Mouse (Mus musculus) embryonic facial prominence, embryonic 13.5 days (tissue): ENCODE results near the gene Lhfpl5. TPM values are rescaled to one million over a fixed set of nuclear protein-coding genes. Genes with fewer than 3 reads are reported as not detected.

Experiments
- ATAC-seq: fragments of 200-750 bp; cut with Nextera tagmentation; 2 replicates; pipeline ENCODE4 v1.8.0; 2017; ENCODE audit warnings: low read depth; ENCODE audit not compliant: insufficient number of reproducible peaks, insufficient read depth, low FRiP score, low TSS enrichment
- H3K27ac ChIP-seq: fragments of 300-500 bp; sonication (generic); 2 replicates; pipeline ENCODE4 v1.5.1; 2015; ENCODE audit warnings: moderate library complexity, mild to moderate bottlenecking, inconsistent platforms
- H3K27me3 ChIP-seq: fragments of 300-500 bp; sonication (generic); 2 replicates; pipeline ENCODE4 v1.6.1; 2015; ENCODE audit warnings: mild to moderate bottlenecking, inconsistent platforms
- H3K36me3 ChIP-seq: fragments of 300-500 bp; sonication (generic); 2 replicates; pipeline ENCODE4 v1.6.1; 2015; ENCODE audit warnings: mild to moderate bottlenecking, inconsistent platforms
- H3K4me1 ChIP-seq: fragments of 300-500 bp; sonication (generic); 2 replicates; pipeline ENCODE4 v1.6.1; 2015; ENCODE audit warnings: inconsistent platforms
- H3K4me2 ChIP-seq: fragments of 300-500 bp; sonication (generic); 2 replicates; pipeline ENCODE4 v1.6.1; 2015; ENCODE audit warnings: moderate library complexity, mild to moderate bottlenecking, inconsistent platforms
- H3K4me3 ChIP-seq: fragments of 300-500 bp; sonication (generic); 2 replicates; pipeline ENCODE4 v1.5.1; 2015; ENCODE audit warnings: mild to moderate bottlenecking, inconsistent platforms
- H3K9ac ChIP-seq: fragments of 300-500 bp; sonication (generic); 2 replicates; pipeline ENCODE4 v1.6.1; 2015; ENCODE audit warnings: mild to moderate bottlenecking, inconsistent platforms
- H3K9me3 ChIP-seq: fragments of 300-500 bp; sonication (generic); 2 replicates; pipeline ENCODE4 v1.6.1; 2016; ENCODE audit warnings: inconsistent platforms
- WGBS: fragments of 180-500 bp; shearing (Covaris S2); methylation state at CpG from one replicate; pipeline ENCODE4 v1.1.7; 2015; ENCODE audit warnings: mixed read lengths; 5-methylcytosine and 5-hydroxymethylcytosine counted together
- polyA plus RNA-seq: library from polyadenylated mRNA; unstranded; fragments of >200 nt; fragmentation: Nextera tagmentation; extraction: Ambion mirVana; gene quantifications from 2 replicates; pipeline ENCODE4 v1.2.1, GENCODE M21; 2015

The Lhfpl5 gene
- 0.50 and 0.76 TPM in 2 replicates for polyA plus RNA-seq

DNA sequence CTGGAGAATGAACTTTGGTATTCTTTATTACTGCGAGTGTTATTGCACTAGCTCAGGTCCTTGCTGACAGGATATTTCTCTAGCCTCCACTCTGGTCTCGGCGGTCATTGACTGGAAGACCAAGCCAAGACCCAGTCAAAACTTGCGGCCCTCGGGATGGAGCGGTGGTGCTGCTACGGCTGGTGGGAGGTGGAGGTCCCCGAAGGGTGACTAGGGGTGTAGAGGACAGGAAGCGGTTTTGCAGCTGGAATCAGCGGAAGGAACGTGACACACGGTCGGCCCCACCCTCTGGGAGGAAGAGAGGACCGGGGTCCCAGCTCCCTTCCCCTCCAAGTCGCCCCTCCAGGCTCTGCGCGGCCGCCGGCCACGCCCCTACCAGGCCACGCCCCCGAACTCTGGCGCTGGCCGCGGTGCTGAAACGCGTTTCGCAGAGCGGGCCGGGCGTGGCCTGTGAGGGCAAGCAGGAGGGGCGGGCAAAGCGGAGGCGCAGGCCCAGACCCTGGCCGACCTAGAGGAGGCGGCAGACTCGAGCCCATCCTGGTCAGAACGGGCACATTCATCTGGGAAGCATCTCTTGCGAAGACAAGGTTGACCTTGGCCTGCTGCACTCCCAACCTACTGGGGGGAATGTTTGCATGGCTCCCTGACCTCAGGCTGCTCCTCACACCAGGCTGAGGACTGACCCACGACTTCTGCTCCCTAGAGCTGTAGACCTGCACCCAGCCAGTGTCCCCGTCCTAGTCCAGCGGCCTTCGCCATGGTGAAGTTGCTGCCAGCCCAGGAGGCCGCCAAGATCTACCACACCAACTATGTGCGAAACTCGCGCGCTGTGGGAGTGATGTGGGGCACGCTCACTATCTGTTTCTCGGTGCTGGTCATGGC is at the start of gene Lhfpl5:
Gene Lhfpl5 (plus strand): TSS at position 398 of the 882 bp plus-strand sequence.
- peak; percentile 50; the same call in 1 of the 2 replicates for ATAC-seq
- no peaks in the 10 kb centered on the region for H3K9me3 ChIP-seq
- H3K4me2 ChIP-seq: peak within 1 kb of the TSS; percentile 57
- no peak within 1 kb of the TSS for H3K27ac ChIP-seq
- no peak within 1 kb of the TSS for H3K9ac ChIP-seq
- H3K4me1 ChIP-seq: peaks cover 9% of the 10 kb centered on the region
- H3K36me3 ChIP-seq: no peaks in the 10 kb centered on the region
- peaks cover 6% of the 10 kb centered on the region for H3K27me3 ChIP-seq
- 15% methylated on average over 50 of the region's 50 CpGs for WGBS
- peak within 1 kb of the TSS; percentile 27 for H3K4me3 ChIP-seq

DNA sequence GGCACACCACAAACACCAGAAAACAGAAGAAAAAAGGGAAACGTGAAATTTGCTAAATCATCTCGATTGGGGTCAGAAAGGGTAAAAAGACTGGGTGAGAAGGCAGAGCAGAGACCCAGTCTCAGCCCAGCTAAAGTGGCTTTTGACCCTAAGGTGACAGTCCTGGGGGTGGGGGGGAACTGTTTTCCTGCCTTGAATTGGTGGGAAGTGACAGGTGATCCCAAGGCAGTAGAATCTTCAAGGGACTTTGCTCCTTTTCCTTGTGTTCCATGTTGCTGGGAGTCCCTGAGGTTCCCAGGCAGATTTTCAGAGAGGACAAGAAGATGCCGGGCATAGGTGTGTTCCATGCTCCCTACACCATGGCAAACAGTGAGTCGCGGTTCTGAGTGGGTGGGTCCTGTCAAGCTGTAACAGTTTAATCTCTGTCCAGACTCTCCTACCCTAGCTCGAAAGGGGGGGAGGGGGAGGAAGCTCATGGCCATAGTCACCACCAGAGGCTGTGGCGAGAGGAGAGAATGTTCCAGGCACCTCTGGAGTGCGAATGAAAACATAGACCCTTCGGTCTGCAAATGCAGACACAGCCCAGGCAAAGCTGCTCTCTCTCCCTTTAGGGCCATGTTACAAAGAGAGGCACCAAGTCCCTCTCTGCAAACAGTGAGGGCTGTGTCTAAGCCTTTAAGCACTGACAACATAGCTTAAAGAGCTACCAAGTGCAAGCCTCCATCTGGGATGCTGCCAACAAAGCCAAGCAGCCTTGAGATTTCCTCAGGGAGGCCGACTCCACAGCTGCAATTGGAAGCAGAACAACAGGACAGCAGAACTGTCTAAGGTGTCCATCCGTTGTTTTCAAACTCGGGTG is 48.0 kb upstream of the Lhfpl5 start:
- ATAC-seq: no peak

DNA sequence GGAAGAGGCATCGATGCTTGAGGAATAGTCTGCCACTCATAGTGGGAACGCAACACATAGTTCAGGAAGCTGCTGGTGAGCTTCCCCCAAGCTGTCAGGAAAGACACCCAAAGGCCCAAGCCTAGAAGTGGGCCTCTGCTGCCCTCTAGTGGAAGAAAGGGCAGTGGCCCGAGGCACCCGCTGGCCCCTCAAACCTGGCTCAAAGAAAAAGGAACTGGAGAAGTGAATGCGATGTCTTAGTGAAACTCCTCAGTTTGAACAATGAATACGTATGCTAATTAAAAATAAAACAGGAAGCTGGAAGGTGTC is 47.4 kb upstream of the Lhfpl5 start:
- no peaks in the 10 kb centered on the region for H3K9me3 ChIP-seq
- no peak for ATAC-seq
- peak overlapping the region; percentile 51 for H3K4me2 ChIP-seq
- peak overlapping the region; percentile 51; the same call in 1 of the 2 replicates for H3K9ac ChIP-seq
- H3K36me3 ChIP-seq: no peaks in the 10 kb centered on the region
- H3K27me3 ChIP-seq: no peaks in the 10 kb centered on the region
- H3K27ac ChIP-seq: no peak overlapping the region
- H3K4me3 ChIP-seq: peak overlapping the region; percentile 20; the same call in 1 of the 2 replicates
- peaks cover 28% of the 10 kb centered on the region for H3K4me1 ChIP-seq
- 2% methylated on average over 6 of the region's 6 CpGs for WGBS

More for the DNA sequence above, 48.0 kb upstream of the Lhfpl5 start:
- H3K9ac ChIP-seq: peak overlapping the region; percentile 51; the same call in 1 of the 2 replicates
- peak overlapping the region; percentile 20; the same call in 1 of the 2 replicates for H3K4me3 ChIP-seq
- H3K27ac ChIP-seq: no peak overlapping the region
- 44% methylated on average over 12 of the region's 12 CpGs for WGBS
- H3K27me3 ChIP-seq: no peaks in the 10 kb centered on the region
- H3K36me3 ChIP-seq: no peaks in the 10 kb centered on the region
- H3K4me2 ChIP-seq: peak overlapping the region; percentile 51
- peaks cover 31% of the 10 kb centered on the region for H3K4me1 ChIP-seq
- no peaks in the 10 kb centered on the region for H3K9me3 ChIP-seq

DNA sequence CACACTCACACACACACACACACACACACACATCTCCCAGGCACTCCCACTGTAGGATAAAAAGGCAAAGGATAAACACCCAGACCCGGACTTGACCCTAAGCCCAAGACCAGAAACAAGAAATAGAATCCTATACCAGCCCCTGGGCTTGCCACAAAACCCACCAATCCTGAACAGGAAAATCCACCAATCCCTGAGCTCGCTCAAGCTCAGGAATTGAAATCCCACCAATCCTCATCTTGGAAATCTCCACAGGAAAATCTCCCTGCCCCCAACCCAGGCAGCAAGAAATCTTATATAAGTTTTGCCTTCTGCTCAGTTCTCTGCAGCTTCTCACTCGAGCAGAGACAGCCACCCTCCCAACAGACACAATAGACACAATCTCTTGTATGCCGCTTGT is 46.3 kb upstream of the Lhfpl5 start:
- Histone ChIP-seq H3K27me3 (no peaks in the 10 kb centered on the region), H3K36me3 (no peaks in the 10 kb centered on the region), H3K4me3 (no peak overlapping the region), H3K4me1 (peaks cover 19% of the 10 kb centered on the region), H3K9me3 (no peaks in the 10 kb centered on the region), H3K27ac (no peak overlapping the region), H3K9ac (no peak overlapping the region), H3K4me2 (no peak overlapping the region)
- WGBS: 64% methylated on average over 4 of the region's 4 CpGs
- no peak for ATAC-seq

DNA sequence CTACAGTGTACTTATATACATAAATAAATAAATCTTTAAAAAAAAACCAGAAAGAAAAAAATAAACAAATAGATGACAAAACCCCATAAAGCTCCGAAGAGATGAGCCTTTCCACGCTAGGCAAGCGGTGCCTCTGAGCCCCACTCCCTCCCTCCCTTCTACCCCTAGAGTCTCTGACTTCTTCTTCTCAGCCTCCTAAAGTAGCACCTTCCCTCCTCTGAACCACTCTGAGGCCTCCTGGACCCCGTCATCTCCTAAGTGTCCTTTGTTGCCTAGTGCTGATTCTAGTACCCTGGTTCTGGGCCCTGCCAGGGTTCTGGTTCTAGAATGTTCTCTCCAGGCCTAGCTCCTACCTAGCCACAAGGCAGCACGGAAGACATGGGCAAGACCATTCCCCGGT is 44.9 kb upstream of the Lhfpl5 start, which contains the start of gene Armc12:
Gene Armc12 (plus strand): TSS at position 301 of the 400 bp plus-strand sequence.
- H3K4me2 ChIP-seq: peak within 1 kb of the TSS; percentile 34
- WGBS: 81% methylated on average over 6 of the region's 6 CpGs
- H3K36me3 ChIP-seq: no peaks in the 10 kb centered on the region
- H3K9me3 ChIP-seq: no peaks in the 10 kb centered on the region
- H3K4me3 ChIP-seq: no peak within 1 kb of the TSS
- peaks cover 16% of the 10 kb centered on the region for H3K4me1 ChIP-seq
- H3K27ac ChIP-seq: no peak within 1 kb of the TSS; the same call in 1 of the 2 replicates
- no peak for ATAC-seq
- no peaks in the 10 kb centered on the region for H3K27me3 ChIP-seq
- peak within 1 kb of the TSS; percentile 36; the same call in 1 of the 2 replicates for H3K9ac ChIP-seq

DNA sequence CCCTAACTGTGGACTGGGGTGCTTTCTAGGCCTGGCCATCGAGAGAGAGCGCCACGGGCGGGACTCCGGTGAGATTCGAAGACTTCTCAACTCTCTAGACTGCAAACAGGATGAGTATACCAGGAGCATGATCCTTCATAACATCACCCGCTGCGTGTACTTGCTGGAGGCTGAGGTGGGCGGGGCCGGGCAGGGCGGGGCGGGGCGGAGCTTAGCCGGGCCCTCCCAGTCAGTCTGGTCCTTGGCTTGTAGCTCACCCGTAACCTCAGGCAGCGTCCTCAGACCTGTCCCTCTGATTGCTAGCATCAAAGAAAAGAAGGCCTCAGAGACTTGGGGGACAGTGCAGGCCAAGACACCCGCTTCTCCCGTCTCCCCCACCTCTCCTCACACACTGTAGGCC is 43.5 kb upstream of the Lhfpl5 start:
- no peak overlapping the region for H3K4me3 ChIP-seq
- no peaks in the 10 kb centered on the region for H3K9me3 ChIP-seq
- no peaks in the 10 kb centered on the region for H3K27me3 ChIP-seq
- H3K4me2 ChIP-seq: peak overlapping the region; percentile 34
- WGBS: 12% methylated on average over 18 of the region's 18 CpGs
- H3K9ac ChIP-seq: peak overlapping the region; percentile 36
- no peak overlapping the region for H3K27ac ChIP-seq
- H3K36me3 ChIP-seq: no peaks in the 10 kb centered on the region
- peaks cover 16% of the 10 kb centered on the region for H3K4me1 ChIP-seq
- no peak for ATAC-seq

DNA sequence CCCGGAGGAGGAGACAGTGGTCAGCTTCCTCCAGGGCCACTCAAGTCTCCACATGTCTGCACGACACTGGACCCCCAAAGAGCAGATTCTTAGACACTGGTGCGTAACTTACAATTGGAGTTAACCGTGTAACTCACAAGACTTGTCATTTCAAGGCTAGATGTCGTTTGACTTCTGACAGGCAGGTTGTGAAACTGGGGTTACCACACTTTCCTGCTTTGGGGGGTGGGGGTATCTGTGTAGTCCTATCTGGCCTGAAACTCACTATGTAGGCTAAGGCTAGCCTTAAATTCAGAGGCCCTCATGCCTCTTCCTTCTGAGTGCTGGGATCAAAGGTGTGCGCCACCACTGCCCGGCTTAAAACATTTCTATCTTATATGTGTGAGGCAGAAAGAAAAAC is 42.9 kb upstream of the Lhfpl5 start:
- Histone ChIP-seq H3K9me3 (0 out of 2 replicates have a peak, but pooled peaks cover 3% of the 10 kb centered on the region), H3K27me3 (0 out of 2 replicates have a peak, but pooled peaks cover 3% of the 10 kb centered on the region), H3K27ac (no peak overlapping the region), H3K9ac (no peak overlapping the region), H3K4me3 (no peak overlapping the region), H3K4me1 (peaks cover 11% of the 10 kb centered on the region), H3K36me3 (no peaks in the 10 kb centered on the region), H3K4me2 (no peak overlapping the region)
- WGBS: 84% methylated on average over 7 of the region's 7 CpGs
- ATAC-seq: no peak

DNA sequence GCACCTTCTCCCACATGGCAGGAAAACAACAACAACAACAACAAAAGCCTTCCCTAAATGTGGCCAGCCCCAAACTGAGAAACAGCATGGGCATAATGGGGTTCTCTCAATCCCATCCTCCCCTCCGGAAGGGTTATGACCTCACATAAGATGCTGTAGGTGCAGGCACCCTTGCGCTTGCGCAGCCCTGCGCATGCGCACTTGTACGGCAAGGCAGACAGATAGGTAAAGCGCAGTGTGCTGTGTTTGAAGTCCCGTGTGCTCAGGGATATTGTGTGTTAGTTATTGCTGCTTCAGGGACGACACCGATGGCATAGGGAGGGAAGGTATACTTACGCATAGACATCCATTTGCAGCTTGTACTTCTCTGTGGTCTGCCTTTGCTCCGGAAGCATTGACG is 42.1 kb upstream of the Lhfpl5 start:
- no peak for ATAC-seq
- Histone ChIP-seq H3K4me1 (peaks cover 7% of the 10 kb centered on the region), H3K9ac (no peak overlapping the region), H3K9me3 (0 out of 2 replicates have a peak, but pooled peaks cover 4% of the 10 kb centered on the region), H3K27ac (no peak overlapping the region), H3K36me3 (no peaks in the 10 kb centered on the region), H3K4me3 (no peak overlapping the region), H3K27me3 (0 out of 2 replicates have a peak, but pooled peaks cover 5% of the 10 kb centered on the region), H3K4me2 (no peak overlapping the region)
- WGBS: 90% methylated on average over 13 of the region's 13 CpGs

DNA sequence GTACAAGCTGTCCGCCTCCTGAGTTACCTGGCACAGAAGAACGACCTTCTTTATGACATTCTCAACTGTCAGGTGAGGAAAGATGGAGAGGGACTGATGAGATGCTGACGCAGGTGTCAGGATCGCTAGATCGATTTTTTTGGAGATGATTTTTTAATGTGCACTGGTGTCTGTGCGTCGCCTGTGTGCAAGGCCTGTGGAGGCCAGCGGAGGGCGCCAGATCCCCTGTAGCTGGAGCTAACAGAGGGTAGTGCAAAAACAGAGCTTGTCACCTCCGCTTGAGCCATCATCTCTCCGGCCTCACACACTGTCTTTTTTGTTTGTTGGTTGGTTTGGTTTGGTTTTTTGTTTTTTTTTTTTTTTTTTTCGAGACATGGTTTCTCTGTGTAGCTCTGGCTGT is 37.6 kb upstream of the Lhfpl5 start:
- ATAC-seq: no peak
- Histone ChIP-seq H3K27ac (no peak overlapping the region), H3K27me3 (0 out of 2 replicates have a peak, but pooled peaks cover 5% of the 10 kb centered on the region), H3K4me2 (no peak overlapping the region), H3K9me3 (peaks cover 26% of the 10 kb centered on the region), H3K4me1 (no peaks in the 10 kb centered on the region), H3K9ac (no peak overlapping the region), H3K36me3 (no peaks in the 10 kb centered on the region), H3K4me3 (no peak overlapping the region)
- WGBS: 49% methylated on average over 12 of the region's 12 CpGs

DNA sequence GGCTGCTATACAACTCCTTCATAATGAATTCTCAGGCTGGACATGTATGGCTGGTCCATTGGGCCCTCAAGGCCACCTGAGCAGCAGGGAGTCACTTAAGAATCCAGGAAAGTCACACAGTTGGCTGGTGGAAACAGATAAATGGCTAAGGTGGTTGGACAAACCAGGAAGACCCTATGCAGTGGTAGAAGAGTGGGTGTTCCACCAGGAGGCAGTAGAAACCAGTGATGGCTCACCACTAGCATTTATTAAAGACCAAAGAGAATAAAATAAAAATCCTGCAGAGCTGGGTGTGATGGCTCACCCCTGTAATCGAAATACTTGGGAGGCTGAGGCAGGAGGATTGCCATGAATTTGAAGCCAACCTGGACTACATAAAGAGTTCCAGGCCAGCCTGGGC is 28.5 kb upstream of the Lhfpl5 start:
- 96% methylated on average over 1 of the region's 1 CpGs for WGBS
- no peaks in the 10 kb centered on the region; the same call in 1 of the 2 replicates for H3K27me3 ChIP-seq
- no peak for ATAC-seq

DNA sequence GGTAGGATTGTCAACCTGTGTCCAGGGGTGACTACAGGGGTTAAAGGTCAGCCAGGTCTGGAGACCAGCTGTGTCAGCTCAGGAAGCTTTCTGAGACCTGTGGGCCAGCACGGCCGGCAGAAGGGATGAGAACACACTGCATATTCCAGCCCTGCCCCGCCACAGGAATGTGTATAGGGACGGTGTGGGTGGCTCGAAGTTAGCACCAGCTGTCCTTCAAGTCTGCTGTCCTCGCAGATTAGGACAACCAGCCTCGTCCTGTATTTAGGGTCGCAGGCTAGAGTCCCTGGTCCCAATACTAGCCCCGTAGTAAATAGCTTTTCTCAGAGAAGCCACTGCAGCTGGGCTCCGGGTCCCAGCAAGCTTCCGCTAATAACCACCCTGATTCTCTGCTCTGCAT is 26.9 kb upstream of the Lhfpl5 start:
- H3K9ac ChIP-seq: no peak overlapping the region
- no peak for ATAC-seq
- WGBS: 56% methylated on average over 11 of the region's 11 CpGs

More for the DNA sequence above, 28.5 kb upstream of the Lhfpl5 start:
- H3K36me3 ChIP-seq: no peaks in the 10 kb centered on the region
- H3K9ac ChIP-seq: no peak overlapping the region
- H3K4me1 ChIP-seq: no peaks in the 10 kb centered on the region
- peaks cover under 1% of the 10 kb centered on the region; the same call in 1 of the 2 replicates for H3K9me3 ChIP-seq
- no peak overlapping the region for H3K4me3 ChIP-seq
- H3K27ac ChIP-seq: no peak overlapping the region
- H3K4me2 ChIP-seq: no peak overlapping the region

More for the DNA sequence above, 26.9 kb upstream of the Lhfpl5 start:
- Histone ChIP-seq H3K9me3 (no peaks in the 10 kb centered on the region), H3K4me2 (no peak overlapping the region), H3K27me3 (no peaks in the 10 kb centered on the region; the same call in 1 of the 2 replicates), H3K4me1 (peaks cover 11% of the 10 kb centered on the region), H3K36me3 (no peaks in the 10 kb centered on the region), H3K27ac (no peak overlapping the region), H3K4me3 (no peak overlapping the region)
